ENCODE assay signal across 29 mouse cellular contexts in the genomic region with DNA sequence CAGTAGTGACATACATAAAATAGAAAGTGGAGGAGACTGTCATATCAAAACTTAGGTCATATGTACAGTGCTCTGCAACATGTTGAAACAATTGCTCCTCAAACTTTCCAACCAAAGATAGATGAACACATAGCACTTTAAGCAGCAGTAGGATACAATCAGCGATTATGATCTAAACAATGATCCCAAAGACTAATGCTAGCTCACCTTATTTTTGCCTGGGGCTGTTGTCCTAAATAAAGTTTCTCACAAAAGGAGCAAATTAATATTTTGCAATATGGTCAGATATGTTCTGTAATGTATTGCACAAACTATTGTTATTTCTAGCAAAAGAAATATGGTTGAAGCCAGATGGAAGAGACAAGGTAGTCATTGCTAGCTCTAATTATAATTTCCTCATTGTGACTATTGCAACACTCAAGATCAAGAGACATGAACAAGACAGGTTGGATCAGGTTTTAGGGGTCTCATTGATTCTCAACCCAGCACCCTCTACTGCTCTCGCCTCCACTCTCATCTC.
"Had no signal": no experiment of that assay in that cellular context is flagged by ENCODE, and none has a peak within 500 bp of the region (broad histone marks: within the 10 kb centered on the region; RNA-seq: fewer than 3 reads in every experiment).

No protein-coding gene starts in this region.

- H3K9me3 ChIP-seq: embryonic facial prominence, embryonic 10.5 days; embryonic facial prominence, embryonic 12.5 days; embryonic facial prominence, embryonic 13.5 days; embryonic facial prominence, embryonic 15.5 days; forebrain, embryonic 10.5 days; forebrain, embryonic 13.5 days; forebrain, embryonic 15.5 days; heart, embryonic 10.5 days had no signal

- H3K9ac ChIP-seq: embryonic facial prominence, embryonic 12.5 days; embryonic facial prominence, embryonic 13.5 days; embryonic facial prominence, embryonic 15.5 days; forebrain, embryonic 13.5 days; forebrain, embryonic 15.5 days; forebrain, postnatal 0 days had no signal

- H3K27me3 ChIP-seq: embryonic facial prominence, embryonic 12.5 days; embryonic facial prominence, embryonic 13.5 days; embryonic facial prominence, embryonic 15.5 days; forebrain, embryonic 13.5 days; forebrain, embryonic 15.5 days had no signal

- DNase-seq: cerebellum, adult 2 months; cerebellum, adult 8-10 months; cerebellum, adult 9-10 months; cerebellum, adult 9-11 months; cerebellum, postnatal 10 days; cerebellum, postnatal 14 days; cerebellum, postnatal 25 days; cerebellum, postnatal 36 days; embryo, embryonic 11 days; forebrain, postnatal 0 days; gastrocnemius, adult 2 months; gastrocnemius, postnatal 10 days; gastrocnemius, postnatal 14 days; gastrocnemius, postnatal 25 days; gastrocnemius, postnatal 36 days; heart, adult 11 months; heart, adult 18-20 months; heart, adult 2 months had no signal

- H3K4me1 ChIP-seq: embryonic facial prominence, embryonic 10.5 days; embryonic facial prominence, embryonic 12.5 days; embryonic facial prominence, embryonic 13.5 days; embryonic facial prominence, embryonic 15.5 days; heart, embryonic 10.5 days had no signal

- H3K4me3 ChIP-seq: embryonic facial prominence, embryonic 10.5 days; embryonic facial prominence, embryonic 12.5 days; embryonic facial prominence, embryonic 13.5 days; embryonic facial prominence, embryonic 15.5 days; erythroblast, embryonic 14.5 days; forebrain, embryonic 10.5 days; forebrain, embryonic 13.5 days; forebrain, embryonic 15.5 days; gastrocnemius, adult 2 months; heart, adult 2 months; heart, embryonic 10.5 days had no signal

- H3K27ac ChIP-seq: embryonic facial prominence, embryonic 10.5 days; embryonic facial prominence, embryonic 12.5 days; embryonic facial prominence, embryonic 13.5 days; embryonic facial prominence, embryonic 15.5 days; forebrain, embryonic 10.5 days; forebrain, embryonic 13.5 days; forebrain, embryonic 15.5 days; gastrocnemius, adult 2 months; heart, adult 2 months; heart, embryonic 10.5 days had no signal

- H3K4me2 ChIP-seq: embryonic facial prominence, embryonic 12.5 days; embryonic facial prominence, embryonic 13.5 days; embryonic facial prominence, embryonic 15.5 days; forebrain, embryonic 13.5 days; forebrain, embryonic 15.5 days had no signal

- H3K36me3 ChIP-seq: embryonic facial prominence, embryonic 10.5 days; embryonic facial prominence, embryonic 12.5 days; embryonic facial prominence, embryonic 13.5 days; embryonic facial prominence, embryonic 15.5 days; forebrain, embryonic 10.5 days; forebrain, embryonic 15.5 days; heart, embryonic 10.5 days had no signal

- ATAC-seq: forebrain, embryonic 13.5 days; forebrain, embryonic 14.5 days; forebrain, embryonic 15.5 days; forebrain, embryonic 16.5 days had no signal
